Mouse (Mus musculus) left cerebral cortex, postnatal 4 days (tissue): ENCODE results near the gene Pagr1a. TPM values are rescaled to one million over a fixed set of nuclear protein-coding genes. Genes with fewer than 3 reads are reported as not detected.
A peak's percentile ranks its signal among the peaks of the same experiment; 100 is the strongest.

Source experiments
- DNase-seq: peaks from one replicate; pipeline ENCODE4 v3.0.0-alpha.2; 2022
- intact Hi-C: fragments of 180-260 bp; cut with DNase I; formaldehyde crosslinking; loops from one replicate; pipeline ENCODE4 v1.15.1; 2025
- total RNA-seq, 2 experiments: library from RNA; stranded (reverse); gene quantifications; 2 replicates each; pipeline ENCODE4 v1.2.3; 2021

The Pagr1a gene
- total RNA-seq, 2 experiments from 2014 or later = 10.2 to 15.4 TPM

GRCm38 (mm10) chr7:127007313-127008024, 9.7 kb downstream of the Pagr1a start:
- intact Hi-C loops = no loop called here
- no peak for DNase-seq

DNA sequence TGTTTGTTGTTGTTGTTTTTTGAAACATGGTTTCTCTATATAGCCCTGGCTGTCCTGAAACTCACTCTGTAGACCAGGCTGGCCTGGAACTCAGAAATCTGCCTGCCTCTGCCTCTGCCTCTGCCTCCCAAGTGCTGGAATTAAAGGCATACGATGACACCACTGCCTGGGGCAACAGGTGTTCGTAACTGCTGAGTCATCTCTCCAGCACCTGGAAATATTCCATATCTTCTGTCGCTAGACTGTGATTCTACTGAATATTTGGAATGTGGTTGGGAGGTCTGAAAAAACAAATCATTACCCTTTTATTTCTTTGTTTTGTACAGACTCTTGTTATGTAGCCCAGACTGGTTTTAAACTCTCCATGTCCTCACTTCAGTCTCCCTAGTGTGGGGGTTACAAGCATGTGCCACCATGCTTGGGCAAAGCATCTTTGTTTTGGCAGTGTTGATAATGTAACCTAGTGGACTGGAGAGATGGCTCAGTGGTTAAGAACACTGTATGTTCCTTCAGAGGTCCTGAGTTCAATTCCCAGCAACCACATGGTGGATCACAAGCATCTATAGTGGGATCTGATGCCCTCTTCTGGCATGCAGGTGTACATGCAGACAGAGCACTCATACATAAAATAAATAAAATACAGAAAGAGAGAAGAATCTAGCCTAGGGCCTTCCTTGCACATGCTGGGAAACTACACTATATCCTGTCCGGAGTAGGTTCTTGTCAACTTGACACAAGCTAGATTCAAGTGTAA, 12.9 kb downstream of the Pagr1a start:
- no peak for DNase-seq
- intact Hi-C loops = no loop called here

GRCm38 (mm10) chr7:127003620-127004019, 13.5 kb downstream of the Pagr1a start:
- intact Hi-C loops = no loop called here
- no peak for DNase-seq

GRCm38 (mm10) chr7:126999568-126999967, 17.6 kb downstream of the Pagr1a start:
- intact Hi-C loops = no loop called here
- no peak for DNase-seq

DNA sequence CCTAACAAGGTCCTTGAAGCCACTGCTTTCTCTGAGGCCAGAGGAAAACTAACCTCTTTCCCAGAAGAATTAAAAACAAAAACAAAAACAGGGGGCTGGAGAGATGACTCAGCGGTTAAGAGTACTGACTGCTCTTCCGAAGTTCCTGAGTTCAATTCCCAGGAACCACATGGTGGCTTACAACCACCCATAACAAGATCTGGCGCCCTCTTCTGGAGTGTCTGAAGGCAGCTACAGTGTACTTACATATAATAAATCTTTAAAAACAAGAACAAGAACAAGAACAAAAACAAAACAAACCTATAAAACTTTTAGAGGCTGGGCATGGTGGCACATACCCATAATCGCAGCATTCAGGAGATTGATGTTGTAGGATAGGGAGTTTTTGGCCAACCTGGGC, 20.7 kb downstream of the Pagr1a start:
- no peak for DNase-seq
- intact Hi-C loops = no loop called here

DNA sequence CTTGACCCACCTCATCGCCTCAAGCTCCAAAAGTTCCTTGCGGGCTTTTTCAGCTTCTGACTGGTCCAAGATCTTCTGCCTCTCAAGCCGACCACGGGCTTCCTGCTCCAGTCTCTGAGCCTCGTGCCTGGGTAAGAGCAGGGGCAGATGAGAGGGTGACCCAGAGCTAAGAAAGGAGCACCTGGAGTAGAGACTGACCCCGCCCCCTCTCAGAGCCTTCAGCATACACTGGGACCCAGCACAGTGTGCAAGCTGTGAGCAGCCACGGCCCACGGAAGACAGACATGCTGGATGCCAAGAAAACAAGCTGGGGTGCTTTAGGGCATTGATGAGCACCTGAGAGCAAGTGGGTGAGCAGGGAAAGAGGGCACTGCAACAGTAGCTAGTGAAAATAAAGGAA, 28.3 kb downstream of the Pagr1a start:
- no peak for DNase-seq
- intact Hi-C loops = no loop called here

DNA sequence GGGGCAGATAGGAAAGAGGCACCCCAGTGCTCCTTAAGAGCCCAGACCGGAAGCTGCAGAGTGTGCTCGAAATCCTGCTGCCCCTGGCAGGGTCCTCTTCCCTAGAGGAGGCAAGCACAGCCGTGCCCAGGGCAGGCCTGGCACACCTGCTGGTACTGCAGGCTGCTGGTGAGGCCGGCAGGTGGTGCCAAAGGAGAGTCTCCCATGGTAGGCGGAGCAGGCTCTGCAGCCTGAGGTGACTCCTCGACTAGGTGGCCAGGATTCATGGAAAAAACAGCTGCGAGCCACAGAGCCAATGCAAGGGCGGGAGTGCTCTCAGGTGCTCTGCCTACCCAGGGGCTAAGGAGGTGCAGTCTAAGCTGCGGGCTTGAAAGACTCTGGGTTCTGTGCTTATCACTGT, 30.8 kb downstream of the Pagr1a start:
- intact Hi-C loops = no loop called here
- DNase-seq = peak; percentile 60

DNA sequence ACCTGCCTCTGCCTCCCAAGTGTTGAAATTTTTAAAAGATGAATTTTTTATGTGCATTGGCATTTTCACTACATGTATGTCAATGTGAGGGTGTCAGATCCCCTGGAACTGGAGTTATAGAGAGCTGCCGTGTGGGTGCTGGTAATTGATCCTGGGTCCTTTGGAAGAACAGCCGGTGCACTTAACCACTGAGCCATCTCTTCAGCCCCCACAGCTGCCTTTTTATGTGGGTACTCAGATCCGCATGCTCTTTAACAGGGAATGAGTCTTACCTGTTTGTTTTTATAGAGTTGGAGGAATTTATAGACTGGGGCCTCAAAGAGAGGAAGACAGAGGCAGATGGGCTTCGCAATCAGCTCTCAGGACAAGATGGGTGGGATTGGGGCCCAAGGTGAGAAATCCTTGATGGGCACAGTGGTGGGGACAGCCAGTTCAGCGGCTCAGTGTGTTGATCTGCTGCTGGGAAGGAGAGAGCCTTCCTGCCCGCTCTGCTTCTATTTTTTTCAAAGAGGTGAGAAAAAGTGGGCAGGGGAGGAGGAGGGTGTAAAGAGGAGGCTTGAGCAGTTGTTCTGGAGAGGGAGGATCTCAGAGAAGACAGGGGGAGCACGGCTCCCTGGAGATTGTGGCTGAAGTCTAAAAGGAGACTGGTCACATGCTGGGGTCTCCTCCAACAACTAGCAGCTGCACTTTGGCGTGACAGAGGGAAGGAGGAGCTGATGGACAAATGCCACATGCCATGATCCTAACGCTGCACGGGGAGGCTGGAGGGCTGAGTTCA, 32.3 kb downstream of the Pagr1a start:
- DNase-seq = no peak
- intact Hi-C loops = no loop called here

DNA sequence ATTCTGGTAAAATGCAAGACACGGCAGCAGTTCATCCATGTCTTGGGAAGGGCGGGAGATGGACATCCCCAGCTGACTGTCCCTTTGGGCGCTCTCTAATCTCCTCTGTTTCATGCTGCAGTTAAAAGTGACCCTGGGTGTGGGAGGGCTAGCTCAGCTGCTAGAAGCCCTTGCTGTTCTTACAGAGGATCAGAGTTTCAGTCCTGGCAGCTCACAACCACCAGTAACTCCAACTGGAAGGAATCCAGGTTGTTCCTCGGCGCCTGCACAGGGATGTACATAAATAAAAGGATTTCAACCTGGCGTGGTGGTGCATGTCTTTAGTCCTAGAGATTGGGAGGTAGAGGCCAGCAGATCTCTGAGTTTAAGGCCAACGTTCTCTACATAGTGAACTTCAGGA, 34.0 kb downstream of the Pagr1a start:
- intact Hi-C loops = no loop called here
- DNase-seq = no peak

- intact Hi-C loops = no loop called here
- no peak for DNase-seq
These were observed 35.1 kb downstream of the Pagr1a start for GRCm38 (mm10) chr7:126982054-126982453.

DNA sequence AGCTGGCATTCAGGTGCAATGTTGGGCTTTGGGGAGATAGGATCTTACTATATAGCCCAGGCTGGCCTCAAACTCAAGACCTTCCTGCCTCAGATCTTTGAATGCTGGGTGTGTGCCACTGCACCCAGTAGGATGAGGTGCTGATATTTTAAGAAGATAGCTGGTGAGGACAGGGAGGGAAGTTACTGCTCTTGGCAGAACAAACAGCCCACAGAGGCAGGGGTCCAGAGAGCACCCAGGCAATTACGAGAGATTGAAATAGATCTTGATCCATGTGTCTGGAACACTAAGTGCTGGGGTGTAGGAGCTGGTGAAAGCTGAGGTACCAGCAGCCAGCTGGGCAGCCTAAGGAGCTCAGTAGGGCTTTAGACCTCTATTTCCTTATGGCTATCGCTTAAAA, 35.6 kb downstream of the Pagr1a start:
- intact Hi-C loops = no loop called here
- no peak for DNase-seq

DNA sequence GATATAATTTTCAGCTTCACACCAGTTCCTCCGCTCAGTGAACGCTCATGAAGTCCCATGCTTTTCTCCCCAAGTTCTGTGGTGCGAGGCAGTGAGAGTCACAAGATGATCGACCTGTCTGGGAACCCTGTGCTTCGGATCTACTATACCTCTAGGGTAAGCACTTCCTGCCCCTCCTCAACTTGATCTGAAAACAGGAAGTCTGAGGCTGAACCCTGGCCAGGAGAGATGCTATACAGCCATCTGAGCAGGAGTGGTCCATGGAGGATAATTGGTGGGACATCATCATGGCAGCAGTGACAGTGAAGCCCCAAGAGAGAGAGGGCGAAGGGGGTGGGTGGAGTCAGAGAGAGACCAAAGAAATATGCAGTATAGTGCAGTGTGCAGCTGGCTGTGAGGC, 38.3 kb downstream of the Pagr1a start:
- DNase-seq = no peak
- intact Hi-C loops = no loop called here

- no peak for DNase-seq
- intact Hi-C loops = no loop called here
These were observed 40.2 kb downstream of the Pagr1a start for GRCm38 (mm10) chr7:126976878-126977459.

DNA sequence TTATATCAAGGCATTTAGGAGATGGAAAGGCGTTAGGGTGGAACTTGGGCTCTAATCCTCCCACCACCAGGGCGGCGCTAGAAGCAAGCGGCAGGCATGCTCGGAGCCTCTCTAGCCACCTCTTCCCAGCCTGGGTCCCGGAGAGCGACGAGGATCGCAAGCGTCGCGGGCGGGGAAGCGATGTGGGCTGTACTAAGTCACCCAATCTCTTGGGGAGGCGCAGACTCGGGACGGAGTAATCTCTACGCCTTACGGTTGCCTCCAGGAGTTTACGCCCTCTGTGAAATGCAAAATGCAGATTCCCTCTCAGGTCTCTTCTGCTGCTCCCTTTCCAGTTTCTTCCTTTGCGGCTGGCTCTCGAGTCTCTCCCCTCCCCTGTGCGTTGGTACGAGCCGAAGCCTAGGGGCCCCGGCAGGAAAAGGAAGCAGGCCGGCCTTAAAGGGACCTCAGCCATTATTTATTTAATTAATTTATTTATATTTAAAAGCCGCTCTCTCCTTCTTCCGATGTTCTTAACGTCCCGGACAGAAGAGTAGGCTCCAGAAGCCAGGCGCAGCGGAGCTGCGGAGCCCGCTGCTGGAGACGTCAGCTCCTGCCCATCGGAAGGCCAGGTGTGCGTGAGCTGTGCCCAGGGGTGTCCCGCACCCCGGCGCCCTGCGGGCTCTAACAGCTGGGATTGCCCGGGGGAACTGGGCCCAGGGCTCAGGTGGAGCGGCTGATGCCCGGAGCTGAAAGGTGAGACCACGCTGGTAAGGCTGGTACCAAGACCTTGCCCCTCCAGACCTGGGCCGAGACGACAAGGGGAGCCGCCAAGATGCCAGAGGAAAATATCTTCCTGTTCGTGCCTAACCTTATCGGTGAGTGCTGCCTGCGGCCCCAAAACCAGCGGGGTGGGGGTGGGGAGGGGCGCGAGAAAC, 40.9 kb downstream of the Pagr1a start, which contains the start of gene Cdiptos:
TSS of gene Cdiptos (minus strand) at position 149 of the 917 bp plus-strand sequence.
- intact Hi-C loops = no loop called here
- DNase-seq = peak; percentile 98

GRCm38 (mm10) chr7:126975893-126975949, 41.4 kb downstream of the Pagr1a start, which contains the start of gene Cdipt:
Cdipt (plus strand) TSS chr7:126975914.
- intact Hi-C loops = no loop called here
- no peak for DNase-seq

DNA sequence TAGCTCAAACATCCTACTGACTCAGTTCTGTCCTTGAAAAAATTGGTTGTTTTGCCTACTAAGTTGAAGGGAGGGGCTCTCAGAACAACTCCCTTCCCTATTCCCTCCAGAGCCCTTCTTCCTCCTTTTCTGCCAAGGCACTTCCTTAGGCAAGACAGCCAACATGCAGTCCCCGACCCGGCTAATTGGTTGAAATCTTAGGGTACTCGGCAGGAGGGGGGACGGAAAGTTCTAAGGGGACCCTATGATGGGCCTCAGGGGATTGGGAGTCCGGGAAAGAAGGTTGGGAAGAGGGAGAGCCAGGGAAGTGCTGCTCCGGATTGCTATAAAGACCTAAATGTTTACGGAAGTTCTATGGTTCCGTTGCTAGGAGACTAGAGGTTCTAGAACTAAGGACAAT, 41.7 kb downstream of the Pagr1a start:
- intact Hi-C loops = no loop called here
- no peak for DNase-seq

- intact Hi-C loops = no loop called here
- DNase-seq = no peak
These were observed 49.8 kb downstream of the Pagr1a start for GRCm38 (mm10) chr7:126967361-126967760.

DNA sequence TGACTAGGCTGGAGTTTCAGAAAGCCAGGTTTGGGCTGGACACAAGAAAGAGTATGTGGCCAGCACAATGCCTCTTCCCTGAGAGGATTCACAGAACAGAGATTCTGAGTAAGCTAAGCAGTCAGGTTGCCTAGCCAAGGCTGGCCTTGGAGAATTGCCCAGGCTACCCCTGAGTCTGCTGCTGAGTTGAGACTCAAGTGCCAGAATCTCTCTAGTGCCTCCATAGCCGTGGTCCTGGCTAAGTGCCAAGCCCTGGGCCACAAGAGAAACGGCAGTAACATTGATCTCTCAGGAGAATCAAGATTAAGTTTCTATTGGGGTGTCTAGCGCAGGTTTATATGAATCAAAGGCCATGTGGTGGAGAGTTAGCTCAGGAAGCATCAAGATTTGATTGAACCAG, 51.6 kb downstream of the Pagr1a start:
- intact Hi-C loops = no loop called here
- DNase-seq = peak; percentile 39
